Mouse (Mus musculus): Measurements from ENCODE around the gene Fam193b. TPM values are rescaled to one million over a fixed set of nuclear protein-coding genes. Genes with fewer than 3 reads are reported as not detected.

The Fam193b gene
- polyA plus RNA-seq, 1 experiment from 2014 or later: 7.5 TPM

GRCm38 (mm10) chr13:55496661-55497060 lies 74.3 kb downstream of the Fam193b start:
- Histone ChIP-seq H3K36me3 (replicated peaks) (peaks cover 5% of the 10 kb centered on the region; the same call in 1 of the 2 replicates), H3K9ac (no peak overlapping the region), H3K27me3 (peaks cover 39% of the 10 kb centered on the region), H3K4me3 (replicated peaks) (no peak overlapping the region), H3K4me2 (no peak overlapping the region), H3K27ac (replicated peaks) (no peak overlapping the region), H3K9me3 (replicated peaks) (no peaks in the 10 kb centered on the region), H3K4me1 (replicated peaks) (peaks cover 4% of the 10 kb centered on the region; the same call in 1 of the 2 replicates)
- ATAC-seq (ENCODE audit: insufficient read depth): no peak
- WGBS (ENCODE audit: insufficient replicate concordance): 67% methylated on average over 6 of the region's 6 CpGs

- Histone ChIP-seq H3K4me2 (no peak overlapping the region), H3K9ac (no peak overlapping the region), H3K36me3 (replicated peaks) (peaks cover 5% of the 10 kb centered on the region; the same call in 1 of the 2 replicates), H3K4me1 (replicated peaks) (peaks cover 4% of the 10 kb centered on the region; the same call in 1 of the 2 replicates), H3K27ac (replicated peaks) (no peak overlapping the region), H3K4me3 (replicated peaks) (no peak overlapping the region), H3K9me3 (replicated peaks) (no peaks in the 10 kb centered on the region), H3K27me3 (peaks cover 49% of the 10 kb centered on the region)
- ATAC-seq (ENCODE audit: insufficient read depth): no peak
- 57% methylated on average over 4 of the region's 4 CpGs for WGBS (ENCODE audit: insufficient replicate concordance)
These were observed 75.2 kb downstream of the Fam193b start for GRCm38 (mm10) chr13:55495702-55496101.

GRCm38 (mm10) chr13:55494883-55495621 lies 75.9 kb downstream of the Fam193b start:
- no peaks in the 10 kb centered on the region for H3K9me3 ChIP-seq (replicated peaks)
- WGBS (ENCODE audit: insufficient replicate concordance): 13% methylated on average over 18 of the region's 18 CpGs
- no peak overlapping the region for H3K9ac ChIP-seq
- peaks cover 5% of the 10 kb centered on the region; the same call in 1 of the 2 replicates for H3K36me3 ChIP-seq (replicated peaks)
- peaks cover 51% of the 10 kb centered on the region for H3K27me3 ChIP-seq
- H3K27ac ChIP-seq (replicated peaks): no peak overlapping the region
- H3K4me1 ChIP-seq (replicated peaks): peaks cover 4% of the 10 kb centered on the region; the same call in 1 of the 2 replicates
- peak; percentile 15; the same call in 1 of the 2 replicates for ATAC-seq (ENCODE audit: insufficient read depth)
- H3K4me3 ChIP-seq (replicated peaks): no peak overlapping the region
- H3K4me2 ChIP-seq: no peak overlapping the region

- H3K4me2 ChIP-seq: no peak overlapping the region
- 34% methylated on average over 2 of the region's 2 CpGs for WGBS (ENCODE audit: insufficient replicate concordance)
- ATAC-seq (ENCODE audit: insufficient read depth): no peak
- no peak overlapping the region for H3K9ac ChIP-seq
- peaks cover 4% of the 10 kb centered on the region; the same call in 1 of the 2 replicates for H3K4me1 ChIP-seq (replicated peaks)
- peaks cover 5% of the 10 kb centered on the region; the same call in 1 of the 2 replicates for H3K36me3 ChIP-seq (replicated peaks)
- no peak overlapping the region for H3K27ac ChIP-seq (replicated peaks)
- H3K9me3 ChIP-seq (replicated peaks): no peaks in the 10 kb centered on the region
- peaks cover 58% of the 10 kb centered on the region for H3K27me3 ChIP-seq
- no peak overlapping the region for H3K4me3 ChIP-seq (replicated peaks)
These were observed 76.7 kb downstream of the Fam193b start for GRCm38 (mm10) chr13:55494257-55494656.

Small RNAs within 50 kb of the gene (microRNA-seq; reads per million reads assigned to microRNA genes)
- gene Mir6945: 3.0 reads per million, percentile 7 among the genes with 10 or more reads in this experiment

Other genes with a start within 250 kb of the Fam193b start
- 48.6 and 51.3 TPM in 2 replicates for gene Rab24, start 249.2 kb downstream of the Fam193b start, polyA plus RNA-seq (2015; fragmentation: Nextera tagmentation; extraction: Ambion mirVana)
- gene Mxd3, start 241.3 kb downstream of the Fam193b start, polyA plus RNA-seq (2015; fragmentation: Nextera tagmentation; extraction: Ambion mirVana): 28.8 and 33.6 TPM in 2 replicates
- 58.8 and 62.1 TPM in 2 replicates for gene Lman2, start 208.3 kb downstream of the Fam193b start, polyA plus RNA-seq (2015; fragmentation: Nextera tagmentation; extraction: Ambion mirVana)
- gene Rgs14, start 201.4 kb downstream of the Fam193b start, polyA plus RNA-seq (2015; fragmentation: Nextera tagmentation; extraction: Ambion mirVana): 2.2 and 2.9 TPM in 2 replicates
- gene Slc34a1, start 172.9 kb downstream of the Fam193b start, polyA plus RNA-seq (2015; fragmentation: Nextera tagmentation; extraction: Ambion mirVana): not detected in 2 replicates
- gene Pfn3, start 155.9 kb downstream of the Fam193b start, polyA plus RNA-seq (2015; fragmentation: Nextera tagmentation; extraction: Ambion mirVana): not detected in 2 replicates
- 118 and 151 TPM in 2 replicates for gene F12, start 144.3 kb downstream of the Fam193b start, polyA plus RNA-seq (2015; fragmentation: Nextera tagmentation; extraction: Ambion mirVana)
- gene Grk6, start 126.0 kb downstream of the Fam193b start, polyA plus RNA-seq (2015; fragmentation: Nextera tagmentation; extraction: Ambion mirVana): 24.3 and 27.6 TPM in 2 replicates
- not detected in 2 replicates for gene Prr7, start 106.9 kb downstream of the Fam193b start, polyA plus RNA-seq (2015; fragmentation: Nextera tagmentation; extraction: Ambion mirVana)
- 7.5 and 7.6 TPM in 2 replicates for gene Dbn1, start 83.0 kb downstream of the Fam193b start, polyA plus RNA-seq (2015; fragmentation: Nextera tagmentation; extraction: Ambion mirVana)
- 25.2 and 29.5 TPM in 2 replicates for gene Pdlim7, start 57.4 kb downstream of the Fam193b start, polyA plus RNA-seq (2015; fragmentation: Nextera tagmentation; extraction: Ambion mirVana)
- gene Dok3, start 41.8 kb downstream of the Fam193b start, polyA plus RNA-seq (2015; fragmentation: Nextera tagmentation; extraction: Ambion mirVana): 9.6 and 11.0 TPM in 2 replicates
- gene Ddx41, start 34.5 kb downstream of the Fam193b start, polyA plus RNA-seq (2015; fragmentation: Nextera tagmentation; extraction: Ambion mirVana): 23.6 and 24.3 TPM in 2 replicates
- 55.2 and 63.2 TPM in 2 replicates for gene Tmed9, start 2.6 kb upstream of the Fam193b start, polyA plus RNA-seq (2015; fragmentation: Nextera tagmentation; extraction: Ambion mirVana)
- 5.9 and 6.9 TPM in 2 replicates for gene B4galt7, start 28.8 kb upstream of the Fam193b start, polyA plus RNA-seq (2015; fragmentation: Nextera tagmentation; extraction: Ambion mirVana)
- 13.3 and 14.7 TPM in 2 replicates for gene Caml, start 51.9 kb upstream of the Fam193b start, polyA plus RNA-seq (2015; fragmentation: Nextera tagmentation; extraction: Ambion mirVana)
- 13.2 and 14.0 TPM in 2 replicates for gene Ddx46, start 63.9 kb upstream of the Fam193b start, polyA plus RNA-seq (2015; fragmentation: Nextera tagmentation; extraction: Ambion mirVana)
- 10.7 and 11.3 TPM in 2 replicates for gene B230219D22Rik, start 122.0 kb upstream of the Fam193b start, polyA plus RNA-seq (2015; fragmentation: Nextera tagmentation; extraction: Ambion mirVana)
- gene Txndc15, start 143.5 kb upstream of the Fam193b start, polyA plus RNA-seq (2015; fragmentation: Nextera tagmentation; extraction: Ambion mirVana): 28.9 and 31.0 TPM in 2 replicates
- 32.0 and 32.4 TPM in 2 replicates for gene Pcbd2, start 156.2 kb upstream of the Fam193b start, polyA plus RNA-seq (2015; fragmentation: Nextera tagmentation; extraction: Ambion mirVana)
- gene Catsper3, start 213.4 kb upstream of the Fam193b start, polyA plus RNA-seq (2015; fragmentation: Nextera tagmentation; extraction: Ambion mirVana): not detected in 2 replicates

Measured in liver, embryonic 15.5 days (tissue).